Comparison of ENCODE assay signal across 8 mouse cellular contexts in the genomic region with DNA sequence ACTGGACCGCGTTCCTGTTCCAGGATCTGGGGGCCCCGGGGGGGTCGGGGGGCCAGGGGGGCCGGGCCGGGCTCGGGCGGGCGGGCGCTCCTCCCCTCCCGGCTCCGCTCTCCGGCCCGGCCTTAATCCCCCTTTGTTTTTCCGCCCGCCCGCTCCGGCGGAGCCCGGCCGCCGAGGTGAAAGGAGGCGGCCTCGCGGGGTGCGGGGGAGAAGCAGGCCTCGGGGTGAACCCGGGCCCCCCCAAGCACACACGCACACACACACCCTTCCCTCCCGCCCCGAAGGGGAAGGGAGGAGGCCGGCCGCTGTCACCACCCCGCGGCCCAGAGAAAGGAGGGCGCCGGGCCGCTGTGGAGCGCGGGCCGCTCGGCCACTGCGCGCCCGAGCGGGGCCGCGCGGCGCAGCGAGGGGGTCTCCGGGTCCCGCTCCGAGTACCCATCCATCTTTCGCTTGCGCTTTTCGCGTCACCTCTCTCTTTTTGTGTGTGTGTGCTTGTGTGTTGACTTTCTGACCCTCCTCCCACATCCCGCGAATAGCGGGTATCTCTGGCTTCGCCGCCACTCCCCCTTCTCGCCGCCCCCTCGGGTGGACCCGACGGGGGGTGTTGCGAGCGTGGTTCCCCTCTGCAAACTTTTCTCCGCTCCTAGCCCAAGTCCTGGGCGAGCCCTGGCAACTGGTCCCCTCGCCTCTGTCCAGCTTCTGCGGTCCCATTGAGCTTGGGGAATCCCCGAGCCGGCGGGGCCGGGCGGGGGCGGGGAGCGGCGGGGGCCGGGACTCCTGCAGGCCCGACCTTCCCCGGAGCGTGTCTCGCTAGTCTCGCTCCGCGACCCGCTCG. TPM values are rescaled to one million over a fixed set of nuclear protein-coding genes. Genes with fewer than 3 reads are reported as not detected.
DNase-seq lines count a peak whose midpoint lies in the region; ATAC-seq and TF ChIP-seq lines count a peak whose summit lies in the region.

No protein-coding gene starts in this region.

- peak overlapping the region; percentile 98 for H3K4me2 ChIP-seq in liver, postnatal 0 days (ENCODE audit: low read depth, low read length)
- H3K4me2 ChIP-seq in neural tube, embryonic 12.5 days (replicated peaks) = peak overlapping the region; percentile 74
- peak overlapping the region; percentile 83 for H3K4me2 ChIP-seq in stomach, postnatal 0 days (replicated peaks; ENCODE audit: low read depth)

- under 1% methylated on average over 90 of the region's 92 CpGs for WGBS in embryonic facial prominence, embryonic 10.5 days
- WGBS in liver, postnatal 0 days (ENCODE audit: insufficient replicate concordance) = 2% methylated on average over 61 of the region's 92 CpGs
- under 1% methylated on average over 89 of the region's 92 CpGs for WGBS in neural tube, embryonic 12.5 days
- 1% methylated on average over 50 of the region's 92 CpGs for WGBS in stomach, postnatal 0 days

- no peaks in the 10 kb centered on the region for H3K27me3 ChIP-seq in embryonic facial prominence, embryonic 10.5 days (replicated peaks; ENCODE audit: low read depth, poor library complexity, severe bottlenecking)
- no peaks in the 10 kb centered on the region for H3K27me3 ChIP-seq in liver, postnatal 0 days (ENCODE audit: insufficient read depth, low read length)
- no peaks in the 10 kb centered on the region for H3K27me3 ChIP-seq in neural tube, embryonic 12.5 days (replicated peaks)
- no peaks in the 10 kb centered on the region for H3K27me3 ChIP-seq in stomach, postnatal 0 days (ENCODE audit: control insufficient read depth, insufficient read depth, low read length)

- peak; percentile 88 for DNase-seq in 416B (ENCODE audit: low read depth)
- DNase-seq in adrenal gland, adult 2 months = peak; percentile 90
- DNase-seq in embryonic facial prominence, embryonic 10.5 days (ENCODE audit: low spot score) = peak; percentile 77
- peak; percentile 82 to 86 for DNase-seq in heart, adult 9 months (ENCODE audit: low spot score in 2 of 2)
- DNase-seq in kidney, adult 9 months = peak; percentile 70
- peak; percentile 75 for DNase-seq in liver, postnatal 0 days
- DNase-seq in stomach, postnatal 0 days (ENCODE audit: low spot score) = peak; percentile 74

- H3K27ac ChIP-seq in embryonic facial prominence, embryonic 10.5 days (replicated peaks) = peak overlapping the region; percentile 97
- H3K27ac ChIP-seq in liver, postnatal 0 days (ENCODE audit: low read depth) = peak overlapping the region; percentile 92
- H3K27ac ChIP-seq in neural tube, embryonic 12.5 days = peak overlapping the region; percentile 99
- peak overlapping the region; percentile 98 for H3K27ac ChIP-seq in stomach, postnatal 0 days (replicated peaks)

- H3K4me3 ChIP-seq in embryonic facial prominence, embryonic 10.5 days = peak overlapping the region; percentile 81
- peak overlapping the region; percentile 98 for H3K4me3 ChIP-seq in liver, postnatal 0 days (ENCODE audit: low read depth, low read length)
- H3K4me3 ChIP-seq in neural tube, embryonic 12.5 days = peak overlapping the region; percentile 99
- H3K4me3 ChIP-seq in stomach, postnatal 0 days (ENCODE audit: low read depth, low read length) = peak overlapping the region; percentile 92

- peaks cover 49% of the 10 kb centered on the region for H3K4me1 ChIP-seq in embryonic facial prominence, embryonic 10.5 days
- H3K4me1 ChIP-seq in liver, postnatal 0 days (ENCODE audit: insufficient read depth) = peaks cover 29% of the 10 kb centered on the region
- H3K4me1 ChIP-seq in neural tube, embryonic 12.5 days = peaks cover 42% of the 10 kb centered on the region
- H3K4me1 ChIP-seq in stomach, postnatal 0 days (replicated peaks; ENCODE audit: control insufficient read depth, insufficient read depth) = 0 out of 2 replicates have a peak, but pooled peaks cover 2% of the 10 kb centered on the region

- TF ChIP-seq CTCF in liver, postnatal 0 days (IDR thresholded peaks at IDR 0.05; ENCODE audit: low read depth) = no peak
- no peak for TF ChIP-seq CTCF in stomach, postnatal 0 days (IDR thresholded peaks at IDR 0.05; ENCODE audit: low read depth)

- no peak for TF ChIP-seq EP300 in liver, postnatal 0 days (IDR thresholded peaks at IDR 0.05; ENCODE audit: low read depth)
- no peak for TF ChIP-seq EP300 in stomach, postnatal 0 days (optimal IDR thresholded peaks at IDR 0.05)

- peaks cover 9% of the 10 kb centered on the region for H3K36me3 ChIP-seq in embryonic facial prominence, embryonic 10.5 days (replicated peaks)
- peaks cover 4% of the 10 kb centered on the region for H3K36me3 ChIP-seq in liver, postnatal 0 days (replicated peaks; ENCODE audit: insufficient read depth, low read length)
- H3K36me3 ChIP-seq in neural tube, embryonic 12.5 days = peaks cover 8% of the 10 kb centered on the region
- H3K36me3 ChIP-seq in stomach, postnatal 0 days (ENCODE audit: control insufficient read depth, insufficient read depth, low read length) = 0 out of 2 replicates have a peak, but pooled peaks cover 2% of the 10 kb centered on the region

- peak; percentile 72 for ATAC-seq in liver, postnatal 0 days
- peak; percentile 68 for ATAC-seq in neural tube, embryonic 12.5 days (ENCODE audit: low FRiP score, low read depth)
- peak; percentile 77 for ATAC-seq in stomach, postnatal 0 days (ENCODE audit: low FRiP score, low TSS enrichment)

- no peaks in the 10 kb centered on the region for H3K9me3 ChIP-seq in embryonic facial prominence, embryonic 10.5 days
- H3K9me3 ChIP-seq in liver, postnatal 0 days (ENCODE audit: low read length) = no peaks in the 10 kb centered on the region
- no peaks in the 10 kb centered on the region for H3K9me3 ChIP-seq in neural tube, embryonic 12.5 days
- H3K9me3 ChIP-seq in stomach, postnatal 0 days (ENCODE audit: control insufficient read depth, low read length) = no peaks in the 10 kb centered on the region

- H3K9ac ChIP-seq in liver, postnatal 0 days (replicated peaks) = peak overlapping the region; percentile 96
- peak overlapping the region; percentile 99 for H3K9ac ChIP-seq in neural tube, embryonic 12.5 days
- H3K9ac ChIP-seq in stomach, postnatal 0 days (ENCODE audit: low read length) = peak overlapping the region; percentile 96

RNA-seq across cellular contexts. Expression of a gene that starts 0.5 kb away (rescaled TPM):
- total RNA-seq in adrenal gland, adult 2 months (2021) = 10 to 100 TPM; 48.3 to 52.4 TPM
- 13.5 and 14.6 TPM in 2 replicates for polyA plus RNA-seq in adrenal gland, adult 2 months (2012; rRNA removed)
- 59.4 and 60.0 TPM in 2 replicates for polyA plus RNA-seq in embryonic facial prominence, embryonic 10.5 days (2016; fragmentation: Nextera tagmentation; extraction: Ambion mirVana)
- polyA plus RNA-seq in liver, postnatal 0 days (2015; fragmentation: Nextera tagmentation; extraction: Ambion mirVana) = 6.3 TPM in 2 replicates
- polyA plus RNA-seq in neural tube, embryonic 12.5 days (2016; fragmentation: Nextera tagmentation; extraction: Ambion mirVana) = 73.9 and 84.7 TPM in 2 replicates
- polyA plus RNA-seq in stomach, postnatal 0 days (2015; fragmentation: Nextera tagmentation; extraction: Ambion mirVana) = 15.9 and 18.1 TPM in 2 replicates

RNA-seq across cellular contexts. Expression of a gene that starts 21.5 kb away (rescaled TPM):
- total RNA-seq in adrenal gland, adult 2 months (2021) = 100 to 1,000 TPM; 179 to 252 TPM
- polyA plus RNA-seq in adrenal gland, adult 2 months (2012; rRNA removed) = 210 and 224 TPM in 2 replicates
- 402 and 405 TPM in 2 replicates for polyA plus RNA-seq in embryonic facial prominence, embryonic 10.5 days (2016; fragmentation: Nextera tagmentation; extraction: Ambion mirVana)
- polyA plus RNA-seq in liver, postnatal 0 days (2015; fragmentation: Nextera tagmentation; extraction: Ambion mirVana) = 54.8 and 58.6 TPM in 2 replicates
- 446 and 488 TPM in 2 replicates for polyA plus RNA-seq in neural tube, embryonic 12.5 days (2016; fragmentation: Nextera tagmentation; extraction: Ambion mirVana)
- polyA plus RNA-seq in stomach, postnatal 0 days (2015; fragmentation: Nextera tagmentation; extraction: Ambion mirVana) = 88.1 and 97.5 TPM in 2 replicates

RNA-seq across cellular contexts. Expression of a gene that starts 29.2 kb away (rescaled TPM):
- 10 to 100 TPM; 49.3 to 61.7 TPM for total RNA-seq in adrenal gland, adult 2 months (2021)
- 76.9 and 91.3 TPM in 2 replicates for polyA plus RNA-seq in adrenal gland, adult 2 months (2012; rRNA removed)
- 20.8 and 21.9 TPM in 2 replicates for polyA plus RNA-seq in embryonic facial prominence, embryonic 10.5 days (2016; fragmentation: Nextera tagmentation; extraction: Ambion mirVana)
- 1.2 and 1.6 TPM in 2 replicates for polyA plus RNA-seq in liver, postnatal 0 days (2015; fragmentation: Nextera tagmentation; extraction: Ambion mirVana)
- polyA plus RNA-seq in neural tube, embryonic 12.5 days (2016; fragmentation: Nextera tagmentation; extraction: Ambion mirVana) = 50.2 and 50.7 TPM in 2 replicates
- 12.8 and 13.7 TPM in 2 replicates for polyA plus RNA-seq in stomach, postnatal 0 days (2015; fragmentation: Nextera tagmentation; extraction: Ambion mirVana)

Comparison
In these comparisons a context has a peak if more than half of its experiments do, and no peak if none do; other contexts are left out.
1. Peak in every context shown above with its lines: DNase-seq, ATAC-seq, H3K4me3 ChIP-seq and H3K27ac ChIP-seq.